Mouse (Mus musculus) cerebellum, adult 9-10 months (tissue): Measurements from ENCODE around the gene Map2k1.
"Not testable (repeated sequence)": the region's sequence is repeated elsewhere in the genome, so short reads cannot be mapped to it uniquely, and the experiment has no call there.

ENCODE experiments used
- DNase-seq: peaks from one replicate; pipeline ENCODE4 v3.0.0; 2022

Gene Map2k1

DNA sequence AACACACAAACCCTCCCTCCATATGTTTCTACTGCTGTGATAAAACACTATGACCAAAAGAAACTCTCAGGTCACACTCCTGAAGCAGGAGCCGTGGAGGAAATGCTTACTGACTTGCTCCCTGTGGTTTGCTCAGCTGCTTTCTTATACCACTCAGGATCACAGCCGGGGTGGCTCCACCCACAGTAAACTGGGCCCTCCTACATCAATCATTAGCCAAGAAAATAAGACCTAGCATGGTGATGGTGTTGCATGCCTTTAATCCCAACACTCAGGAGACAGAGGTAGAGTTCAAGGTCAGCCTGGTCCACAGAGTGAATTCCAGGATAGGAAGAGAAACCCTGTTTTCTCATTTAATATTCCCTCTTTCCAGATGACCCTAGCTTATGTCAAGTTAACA, 53.5 kb downstream of the Map2k1 start:
- no peak for DNase-seq

DNA sequence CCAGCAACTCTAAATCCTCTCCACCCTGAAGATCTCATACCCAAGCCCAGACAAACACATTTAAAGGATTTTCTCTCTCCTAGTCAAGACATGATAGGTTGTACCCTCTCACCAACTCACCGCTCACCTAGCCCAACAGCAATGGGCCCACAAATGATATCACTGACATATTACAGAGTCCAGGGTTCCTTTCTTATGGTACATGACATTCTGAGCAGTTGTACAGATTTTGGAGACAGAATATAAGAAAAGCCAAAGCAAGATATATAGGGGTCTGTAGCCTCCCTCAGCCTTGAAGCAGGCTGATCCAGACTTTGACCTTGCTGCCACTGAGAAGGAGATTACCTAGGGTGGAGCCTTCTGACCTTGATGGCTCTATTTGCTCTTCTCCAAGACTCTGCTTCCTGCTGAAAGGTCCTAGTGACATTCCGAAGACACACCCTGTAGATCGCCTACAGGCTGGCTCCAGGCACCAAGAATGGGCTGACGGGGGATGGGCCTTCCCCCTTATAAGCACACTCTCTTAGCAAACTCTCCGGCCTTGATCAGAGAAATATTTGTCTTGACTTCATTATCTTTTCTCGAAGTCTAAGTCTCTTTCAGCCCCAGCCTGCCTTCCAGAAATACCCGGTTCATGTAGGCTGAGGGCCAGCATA, 54.5 kb downstream of the Map2k1 start:
- not testable (repeated sequence) for DNase-seq

GRCm38 (mm10) chr9:64198068-64198762, 55.2 kb downstream of the Map2k1 start:
- no peak for DNase-seq

GRCm38 (mm10) chr9:64197524-64197923, 55.9 kb downstream of the Map2k1 start:
- no peak for DNase-seq

- DNase-seq, result no peak
Observed at GRCm38 (mm10) chr9:64195554-64195953, 57.9 kb downstream of the Map2k1 start.

DNA sequence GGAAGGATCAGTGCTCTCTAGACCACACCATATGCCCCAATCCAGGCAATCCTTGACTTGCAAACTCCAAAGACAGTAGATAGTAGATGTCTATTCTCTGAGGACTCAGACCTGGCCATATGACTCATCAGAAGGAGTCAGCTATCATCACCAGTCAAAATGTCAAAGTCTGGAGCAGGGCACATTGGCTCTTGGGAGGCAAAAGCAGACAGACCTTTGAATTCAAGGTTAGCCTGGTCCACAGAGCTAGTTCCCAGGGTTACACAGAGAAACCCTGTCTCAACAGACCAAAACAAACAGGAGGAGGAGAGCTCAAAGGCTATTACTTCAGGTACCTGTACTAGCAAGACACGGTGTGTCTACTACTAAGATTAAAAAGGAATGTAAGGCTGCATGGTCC, 59.6 kb downstream of the Map2k1 start:
- no peak for DNase-seq

GRCm38 (mm10) chr9:64184166-64184840, 69.1 kb downstream of the Map2k1 start:
- no peak for DNase-seq

DNA sequence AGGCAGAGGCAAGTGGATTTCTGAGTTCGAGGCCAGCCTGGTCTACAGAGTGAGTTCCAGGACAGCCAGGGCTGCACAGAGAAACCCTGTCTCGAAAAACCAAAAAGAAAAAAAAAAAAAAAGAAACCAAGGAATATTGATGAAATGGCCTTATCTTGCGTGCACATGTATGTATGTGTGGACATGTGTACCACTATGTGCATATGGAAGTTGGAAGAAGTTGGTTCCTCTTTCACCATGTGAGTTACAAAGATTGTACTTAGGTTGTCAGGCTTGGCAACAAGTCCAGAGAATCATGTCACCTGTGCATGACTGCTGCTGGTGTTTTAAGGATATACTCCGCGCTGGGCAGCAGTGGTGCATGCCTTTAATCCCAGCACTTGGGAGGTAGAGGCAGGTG, 70.1 kb downstream of the Map2k1 start:
- not testable (repeated sequence) for DNase-seq

GRCm38 (mm10) chr9:64178974-64179646, 74.3 kb downstream of the Map2k1 start, which contains the start of gene Snapc5:
Gene Snapc5, plus strand, starts transcription at chr9:64179274.
- DNase-seq, result peak; percentile 86

DNA sequence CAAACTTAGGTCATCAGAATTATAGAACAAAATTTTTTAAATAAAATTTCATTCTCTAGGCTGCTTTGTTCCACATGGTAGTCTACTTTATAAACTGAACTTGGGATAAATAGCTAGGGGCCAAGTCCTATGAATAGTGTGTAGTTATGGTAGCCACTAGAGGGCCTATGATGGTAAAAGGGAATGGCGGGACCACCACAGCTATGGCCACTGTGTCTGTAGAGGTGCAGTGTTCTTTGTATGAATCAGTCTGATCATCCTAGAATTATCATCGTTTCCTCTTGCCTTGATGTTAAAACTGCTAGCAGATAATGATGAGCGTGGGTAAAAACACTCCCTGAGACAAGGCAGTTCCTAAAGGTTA, 74.8 kb downstream of the Map2k1 start:
- no peak for DNase-seq

- no peak for DNase-seq
Observed at GRCm38 (mm10) chr9:64175378-64175777, 78.1 kb downstream of the Map2k1 start.

DNA sequence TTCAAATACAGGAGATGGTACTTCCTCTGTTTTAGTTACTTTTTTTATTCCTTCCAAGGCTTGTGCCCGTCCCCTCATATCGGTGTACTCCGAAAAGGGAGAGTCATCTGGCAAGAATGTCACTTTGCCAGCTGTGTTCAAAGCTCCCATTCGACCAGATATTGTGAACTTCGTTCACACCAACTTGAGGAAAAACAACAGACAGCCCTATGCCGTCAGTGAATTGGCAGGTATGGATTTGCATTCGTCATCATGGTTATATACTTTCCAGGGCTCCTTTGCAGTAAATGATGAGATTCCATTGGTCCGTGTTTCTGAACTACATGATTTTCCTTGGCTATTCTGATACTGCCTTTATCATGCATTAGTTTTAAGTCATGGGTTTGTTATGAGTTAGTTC, 78.7 kb downstream of the Map2k1 start:
- no peak for DNase-seq

- DNase-seq, result no peak
Observed at GRCm38 (mm10) chr9:64174341-64174740, 79.1 kb downstream of the Map2k1 start.

DNA sequence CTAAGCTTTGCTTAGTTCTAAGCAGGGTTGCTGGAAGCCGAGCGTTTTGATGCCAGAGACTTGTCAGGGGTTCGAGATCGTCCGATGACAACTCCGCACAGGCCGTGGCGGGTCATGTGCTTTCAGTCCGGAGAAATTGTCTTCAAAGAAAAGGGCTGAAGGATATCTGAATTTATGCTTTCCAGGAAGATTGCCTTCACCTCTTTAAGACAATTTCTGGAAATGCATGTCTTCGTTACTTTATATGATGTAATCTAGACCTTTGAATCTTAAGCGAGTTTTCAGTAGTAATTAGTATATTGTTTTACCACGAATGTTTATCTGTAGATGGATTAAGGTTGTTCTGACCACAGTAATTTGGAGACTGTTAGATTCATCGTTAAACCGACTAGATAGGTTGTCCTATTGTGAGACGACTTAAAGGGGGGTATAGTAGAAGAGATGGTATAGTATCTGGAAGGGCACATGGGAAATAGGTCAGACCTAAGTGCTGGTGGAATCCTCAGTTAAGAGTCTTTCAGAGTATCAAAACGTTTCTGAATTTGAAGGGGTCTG, 79.7 kb downstream of the Map2k1 start:
- DNase-seq, result no peak

DNA sequence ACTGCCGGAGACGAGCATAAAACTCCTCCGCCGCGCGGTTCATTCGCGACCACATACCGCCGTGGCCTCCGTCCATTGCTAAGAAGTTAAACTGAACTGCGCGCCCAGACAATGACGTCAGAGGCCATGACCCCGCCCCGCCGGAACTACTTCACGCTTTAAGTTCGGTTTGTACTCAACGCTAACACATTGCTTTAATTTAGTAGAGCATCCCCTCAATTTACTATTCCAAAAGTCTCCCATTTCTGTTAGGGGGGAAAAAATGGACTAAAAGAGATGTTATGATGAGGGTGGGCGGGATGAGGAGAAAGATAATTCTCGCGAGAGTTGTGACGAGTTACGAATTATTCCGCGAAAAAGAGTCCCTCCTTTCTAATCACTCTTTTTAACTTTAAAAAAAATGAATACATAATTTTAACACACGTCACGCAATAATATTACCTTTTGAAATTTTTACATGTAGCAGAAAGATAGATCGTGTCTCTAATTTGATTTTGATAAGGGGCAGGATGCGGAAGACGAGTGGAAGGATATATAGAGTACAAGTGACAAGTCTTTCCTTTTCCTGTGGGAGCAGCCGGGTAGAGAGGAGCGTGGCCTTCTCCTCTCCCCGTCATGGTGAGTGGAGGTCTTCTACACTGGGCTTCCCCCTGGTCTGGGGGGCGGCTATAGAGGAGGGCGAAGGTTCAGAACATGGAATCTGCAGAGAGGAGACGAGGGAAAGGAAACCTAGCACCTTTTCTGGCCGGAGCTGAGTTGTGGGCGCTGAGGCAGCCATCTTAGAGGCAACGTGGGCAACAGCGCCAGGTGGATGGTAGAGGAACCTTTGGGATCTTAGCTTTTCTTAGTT, 80.4 kb downstream of the Map2k1 start, which contains the start of the genes Zwilch and Rpl4:
Gene Zwilch (minus strand): TSS at position 289 of the 850 bp plus-strand sequence.
Gene Rpl4 (plus strand): TSS at position 560 of the 850 bp plus-strand sequence.
- peak; percentile 92 for DNase-seq

GRCm38 (mm10) chr9:64172145-64172815, 81.2 kb downstream of the Map2k1 start:
- DNase-seq, result no peak

DNA sequence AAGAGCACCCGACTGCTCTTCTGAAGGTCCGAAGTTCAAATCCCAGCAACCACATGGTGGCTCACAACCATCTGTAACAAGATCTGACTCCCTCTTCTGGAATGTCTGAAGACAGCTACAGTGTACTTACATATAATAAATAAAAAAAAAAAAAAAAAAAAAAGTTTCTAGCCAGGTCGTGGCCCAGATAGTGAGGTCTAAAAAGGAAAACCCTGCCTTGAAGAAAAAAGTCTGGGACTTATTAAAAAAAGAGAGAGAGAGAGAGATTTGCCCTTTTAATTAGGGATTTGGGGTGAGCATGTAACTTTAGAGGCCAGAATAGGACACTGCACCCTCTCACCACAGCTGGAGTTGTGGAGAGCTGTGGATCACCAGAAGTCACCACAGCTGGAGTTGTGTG, 83.5 kb downstream of the Map2k1 start:
- not testable (repeated sequence) for DNase-seq

- DNase-seq, result no peak
Observed at GRCm38 (mm10) chr9:64160471-64160870, 93.0 kb downstream of the Map2k1 start.

GRCm38 (mm10) chr9:64156641-64157040, 96.8 kb downstream of the Map2k1 start:
- no peak for DNase-seq

- no peak for DNase-seq
Observed at GRCm38 (mm10) chr9:64139879-64140278, 113.6 kb downstream of the Map2k1 start.

GRCm38 (mm10) chr9:64138896-64139295, 114.5 kb downstream of the Map2k1 start:
- peak; percentile 43 for DNase-seq
